Mouse (Mus musculus): ENCODE measurements around the gene Eml2. TPM values are rescaled to one million over a fixed set of nuclear protein-coding genes. Genes with fewer than 3 reads are reported as not detected.
"Not testable (repeated sequence)": the region's sequence is repeated elsewhere in the genome, so short reads cannot be mapped to it uniquely, and the experiment has no call there.

Gene Eml2
- polyA plus RNA-seq, 1 experiment from 2014 or later: 2.0 TPM

DNA sequence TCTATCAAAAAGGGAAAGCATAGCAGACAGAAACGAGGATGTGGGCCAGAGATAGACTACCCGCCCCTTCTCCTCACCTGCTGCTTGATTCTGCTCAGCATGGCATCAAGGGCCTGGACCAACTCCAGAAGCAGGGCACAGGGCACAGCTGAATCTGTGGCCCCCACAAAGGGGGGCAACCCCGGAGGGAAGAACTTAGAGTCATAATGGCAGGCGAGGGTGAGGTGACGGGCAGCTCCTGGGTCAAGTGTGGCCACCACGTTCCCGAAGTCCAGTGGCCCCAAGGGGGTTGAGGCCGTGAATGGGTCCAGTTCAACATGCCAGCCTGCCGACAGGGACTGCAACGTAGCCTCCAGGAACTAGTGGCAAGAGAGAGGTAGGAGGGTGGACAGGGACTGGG, 29.4 kb upstream of the Eml2 start:
- H3K4me3 ChIP-seq (ENCODE audit: low read depth, low read length): no peak overlapping the region
- 90% methylated on average over 10 of the region's 10 CpGs for WGBS

DNA sequence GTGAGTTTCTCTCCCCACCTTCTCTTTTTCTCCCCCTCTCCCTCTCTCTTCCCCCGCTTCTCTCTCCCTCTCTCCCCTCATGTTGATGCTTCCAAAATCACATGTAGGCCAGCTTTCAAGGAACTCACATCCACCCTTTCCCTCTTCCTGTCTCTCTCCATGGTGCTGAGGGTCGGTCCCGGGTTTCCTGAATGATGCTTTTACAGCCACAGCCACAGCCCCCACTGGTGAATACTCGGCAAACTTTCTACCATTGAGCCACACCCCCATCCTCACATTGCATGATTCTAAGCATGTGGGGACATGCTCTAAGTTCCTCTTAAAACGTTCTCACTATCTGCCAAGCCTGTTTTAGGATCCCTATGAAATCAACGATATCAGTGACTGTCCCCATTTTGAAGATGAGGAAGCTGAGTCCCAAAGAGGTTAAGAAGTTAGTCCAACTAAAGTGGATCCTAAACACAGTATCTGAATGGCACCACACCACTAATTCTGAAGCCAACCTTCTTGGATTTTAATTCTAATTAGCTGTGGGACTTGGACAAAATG, 28.6 kb upstream of the Eml2 start:
- Histone ChIP-seq H3K36me3 (ENCODE audit: control insufficient read depth, insufficient read depth, low read length) (no peaks in the 10 kb centered on the region; the same call in 1 of the 2 replicates), H3K9me3 (ENCODE audit: control insufficient read depth, low read length) (no peaks in the 10 kb centered on the region), H3K27ac (ENCODE audit: low read depth, low read length) (no peak overlapping the region), H3K4me2 (ENCODE audit: low read depth, low read length, severe bottlenecking) (peak overlapping the region; percentile 92; the same call in 1 of the 2 replicates), H3K9ac (ENCODE audit: low read length) (no peak overlapping the region; the same call in 1 of the 2 replicates), H3K27me3 (ENCODE audit: control insufficient read depth, insufficient read depth, low read length) (no peaks in the 10 kb centered on the region), H3K4me3 (ENCODE audit: low read depth, low read length) (no peak overlapping the region), H3K4me1 (replicated peaks; ENCODE audit: control insufficient read depth, insufficient read depth, low read length) (peaks cover 15% of the 10 kb centered on the region)
- DNase-seq (ENCODE audit: low spot score) (peak; percentile 45), ATAC-seq (replicated peaks; ENCODE audit: low FRiP score) (no peak)
- 60% methylated on average over 6 of the region's 6 CpGs for whole genome bisulfite sequencing

More for the DNA sequence above, 29.4 kb upstream of the Eml2 start:
- H3K4me2 ChIP-seq (ENCODE audit: low read depth, low read length, severe bottlenecking): no peak overlapping the region
- no peaks in the 10 kb centered on the region; the same call in 1 of the 2 replicates for H3K36me3 ChIP-seq (ENCODE audit: control insufficient read depth, insufficient read depth, low read length)
- H3K27ac ChIP-seq (ENCODE audit: low read depth, low read length): no peak overlapping the region
- ATAC-seq (replicated peaks; ENCODE audit: low FRiP score) (no peak), DNase-seq (ENCODE audit: low spot score) (no peak)
- H3K9me3 ChIP-seq (ENCODE audit: control insufficient read depth, low read length): no peaks in the 10 kb centered on the region
- H3K9ac ChIP-seq (ENCODE audit: low read length): no peak overlapping the region
- H3K4me1 ChIP-seq (replicated peaks; ENCODE audit: control insufficient read depth, insufficient read depth, low read length): peaks cover 15% of the 10 kb centered on the region
- H3K27me3 ChIP-seq (ENCODE audit: control insufficient read depth, insufficient read depth, low read length): no peaks in the 10 kb centered on the region

DNA sequence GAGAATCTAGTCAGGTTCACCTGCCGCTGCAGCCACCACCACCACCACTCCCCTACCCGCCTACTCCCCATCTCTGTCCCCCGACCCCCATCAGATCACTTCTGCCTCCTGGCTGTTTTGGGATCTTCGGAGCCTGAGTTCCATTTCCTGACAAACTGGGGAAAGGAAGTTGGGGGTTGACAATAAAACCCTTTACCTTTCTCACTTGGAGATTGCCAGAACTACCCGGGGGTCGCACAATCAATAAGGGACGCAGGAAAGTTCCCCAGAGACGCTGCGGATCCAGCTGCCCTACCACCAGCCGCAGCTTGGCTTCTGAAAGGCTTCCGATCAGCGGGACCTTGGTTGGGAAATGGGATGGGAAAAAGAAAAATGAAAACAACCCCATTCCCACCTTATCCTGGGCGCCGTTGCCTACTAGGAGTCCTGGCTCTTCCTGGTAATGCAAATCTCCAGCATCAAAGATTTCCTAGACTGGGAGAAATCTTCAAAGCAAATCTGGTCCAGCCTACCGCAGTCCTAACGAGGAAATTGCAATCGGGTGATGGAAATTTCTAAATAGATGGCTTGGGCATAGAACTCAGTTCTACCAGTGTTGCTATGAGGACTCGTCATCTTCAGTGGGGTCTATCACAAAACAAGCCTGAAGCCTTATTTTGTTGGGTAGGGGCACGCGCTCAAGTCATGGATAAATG, 27.9 kb upstream of the Eml2 start:
- 19% methylated on average over 20 of the region's 20 CpGs for WGBS
- ATAC-seq (replicated peaks; ENCODE audit: low FRiP score): no peak

DNA sequence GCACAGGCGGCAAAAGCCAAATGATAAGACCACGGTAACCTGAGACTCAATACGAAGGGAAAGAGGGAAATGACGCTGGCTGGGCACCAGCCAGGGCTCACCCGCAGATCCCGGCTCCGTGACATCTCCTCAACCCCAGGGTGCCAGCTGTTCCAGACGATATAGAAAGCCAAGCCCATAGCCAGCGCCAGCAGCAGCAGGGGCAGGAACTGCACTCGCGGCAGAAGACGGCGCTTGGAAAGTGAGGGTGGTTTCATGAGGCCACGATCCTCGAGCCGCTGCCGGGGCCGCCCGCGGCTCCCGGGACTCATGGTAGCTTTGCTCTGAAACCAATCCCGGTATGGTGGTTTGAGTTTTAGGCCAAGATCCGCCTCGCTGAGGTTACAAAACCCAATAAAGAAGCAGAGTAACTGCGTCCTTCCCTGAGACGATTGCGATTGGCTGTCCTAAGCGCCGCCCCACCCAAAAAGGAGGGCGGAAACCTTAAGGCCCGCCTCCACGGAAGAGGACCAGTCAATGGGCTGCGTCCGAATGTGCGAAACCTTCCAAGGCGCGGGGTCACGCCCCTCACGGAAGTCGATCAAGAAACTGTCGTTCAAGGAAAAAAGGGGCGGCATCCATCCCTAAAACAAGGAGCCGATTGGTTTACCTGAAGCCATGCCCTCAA, 27.2 kb upstream of the Eml2 start, which contains the start of gene Qpctl:
Gene Qpctl, minus strand, starts transcription at position 417 of the 667 bp plus-strand sequence.
- WGBS: under 1% methylated on average over 43 of the region's 43 CpGs
- H3K9ac ChIP-seq (ENCODE audit: low read length): peak within 1 kb of the TSS; percentile 66
- peak within 1 kb of the TSS; percentile 52 for H3K4me3 ChIP-seq (ENCODE audit: low read depth, low read length)
- peak; percentile 98 for ATAC-seq (replicated peaks; ENCODE audit: low FRiP score)
- H3K9me3 ChIP-seq (ENCODE audit: control insufficient read depth, low read length): no peaks in the 10 kb centered on the region
- peak; percentile 97 for DNase-seq (ENCODE audit: low spot score)
- H3K4me2 ChIP-seq (ENCODE audit: low read depth, low read length, severe bottlenecking): peak within 1 kb of the TSS; percentile 92
- H3K27me3 ChIP-seq (ENCODE audit: control insufficient read depth, insufficient read depth, low read length): no peaks in the 10 kb centered on the region
- peaks cover 15% of the 10 kb centered on the region for H3K4me1 ChIP-seq (replicated peaks; ENCODE audit: control insufficient read depth, insufficient read depth, low read length)
- peak within 1 kb of the TSS; percentile 76; the same call in 1 of the 2 replicates for H3K27ac ChIP-seq (ENCODE audit: low read depth, low read length)
- no peaks in the 10 kb centered on the region; the same call in 1 of the 2 replicates for H3K36me3 ChIP-seq (ENCODE audit: control insufficient read depth, insufficient read depth, low read length)

More for the DNA sequence above, 27.9 kb upstream of the Eml2 start:
- Histone ChIP-seq H3K9ac (ENCODE audit: low read length) (peak overlapping the region; percentile 66), H3K4me3 (ENCODE audit: low read depth, low read length) (peak overlapping the region; percentile 52), H3K4me2 (ENCODE audit: low read depth, low read length, severe bottlenecking) (peak overlapping the region; percentile 92), H3K4me1 (replicated peaks; ENCODE audit: control insufficient read depth, insufficient read depth, low read length) (peaks cover 15% of the 10 kb centered on the region), H3K36me3 (ENCODE audit: control insufficient read depth, insufficient read depth, low read length) (no peaks in the 10 kb centered on the region; the same call in 1 of the 2 replicates), H3K27me3 (ENCODE audit: control insufficient read depth, insufficient read depth, low read length) (no peaks in the 10 kb centered on the region), H3K9me3 (ENCODE audit: control insufficient read depth, low read length) (no peaks in the 10 kb centered on the region), H3K27ac (ENCODE audit: low read depth, low read length) (no peak overlapping the region)
- DNase-seq (ENCODE audit: low spot score): peak; percentile 49

DNA sequence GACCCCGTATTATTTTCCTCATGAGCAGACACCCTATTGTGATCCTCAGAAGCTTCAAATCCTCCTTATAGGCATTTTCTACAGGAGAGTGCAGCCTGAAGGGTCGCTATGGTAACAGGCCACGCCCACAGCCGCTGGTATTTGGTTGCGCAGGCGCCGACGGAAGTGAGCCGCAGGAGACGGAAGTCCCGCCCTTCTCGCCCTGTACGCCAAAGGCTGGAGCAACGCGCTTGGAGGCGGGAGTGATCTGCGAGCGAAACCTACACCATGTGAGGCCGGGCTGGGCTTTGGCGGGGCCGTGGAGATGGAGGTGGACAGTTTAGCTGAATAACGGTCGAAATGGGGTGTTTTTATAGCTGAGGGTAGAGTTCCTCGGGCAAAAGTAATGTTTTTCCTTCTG, 26.6 kb upstream of the Eml2 start, which contains the start of gene Snrpd2:
Gene Snrpd2, plus strand, starts transcription at position 97 of the 400 bp plus-strand sequence.
- peak; percentile 97 for DNase-seq (ENCODE audit: low spot score)
- no peaks in the 10 kb centered on the region for H3K9me3 ChIP-seq (ENCODE audit: control insufficient read depth, low read length)
- H3K4me1 ChIP-seq (replicated peaks; ENCODE audit: control insufficient read depth, insufficient read depth, low read length): peaks cover 15% of the 10 kb centered on the region
- peak within 1 kb of the TSS; percentile 66 for H3K9ac ChIP-seq (ENCODE audit: low read length)
- H3K27ac ChIP-seq (ENCODE audit: low read depth, low read length): peak within 1 kb of the TSS; percentile 76; the same call in 1 of the 2 replicates
- under 1% methylated on average over 24 of the region's 24 CpGs for WGBS
- H3K27me3 ChIP-seq (ENCODE audit: control insufficient read depth, insufficient read depth, low read length): no peaks in the 10 kb centered on the region
- H3K36me3 ChIP-seq (ENCODE audit: control insufficient read depth, insufficient read depth, low read length): no peaks in the 10 kb centered on the region; the same call in 1 of the 2 replicates
- H3K4me3 ChIP-seq (ENCODE audit: low read depth, low read length): peak within 1 kb of the TSS; percentile 52
- ATAC-seq (replicated peaks; ENCODE audit: low FRiP score): peak; percentile 93
- H3K4me2 ChIP-seq (ENCODE audit: low read depth, low read length, severe bottlenecking): peak within 1 kb of the TSS; percentile 92

DNA sequence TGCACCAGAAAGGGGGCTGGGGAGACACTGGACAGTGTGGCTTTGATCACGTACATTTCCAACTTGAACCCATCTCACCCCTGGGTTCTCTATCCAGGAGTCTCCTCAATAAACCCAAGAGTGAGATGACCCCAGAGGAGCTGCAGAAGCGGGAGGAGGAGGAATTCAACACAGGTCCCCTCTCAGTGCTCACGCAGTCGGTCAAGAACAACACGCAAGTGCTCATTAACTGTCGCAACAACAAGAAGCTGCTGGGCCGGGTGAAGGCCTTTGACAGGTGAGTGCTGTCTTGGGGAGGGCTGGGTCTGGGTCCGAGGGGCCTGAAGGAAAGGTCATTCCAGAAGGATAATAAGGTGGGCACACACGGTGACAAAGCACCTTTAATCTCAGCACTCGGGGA, 25.1 kb upstream of the Eml2 start:
- H3K4me1 ChIP-seq (replicated peaks; ENCODE audit: control insufficient read depth, insufficient read depth, low read length): peaks cover 15% of the 10 kb centered on the region
- 88% methylated on average over 10 of the region's 10 CpGs for WGBS
- not testable (repeated sequence) for DNase-seq (ENCODE audit: low spot score); H3K9ac ChIP-seq (ENCODE audit: low read length); H3K27ac ChIP-seq (ENCODE audit: low read depth, low read length); H3K4me3 ChIP-seq (ENCODE audit: low read depth, low read length); H3K27me3 ChIP-seq (ENCODE audit: control insufficient read depth, insufficient read depth, low read length); H3K36me3 ChIP-seq (ENCODE audit: control insufficient read depth, insufficient read depth, low read length); H3K9me3 ChIP-seq (ENCODE audit: control insufficient read depth, low read length); ATAC-seq (replicated peaks; ENCODE audit: low FRiP score); H3K4me2 ChIP-seq (ENCODE audit: low read depth, low read length, severe bottlenecking)

DNA sequence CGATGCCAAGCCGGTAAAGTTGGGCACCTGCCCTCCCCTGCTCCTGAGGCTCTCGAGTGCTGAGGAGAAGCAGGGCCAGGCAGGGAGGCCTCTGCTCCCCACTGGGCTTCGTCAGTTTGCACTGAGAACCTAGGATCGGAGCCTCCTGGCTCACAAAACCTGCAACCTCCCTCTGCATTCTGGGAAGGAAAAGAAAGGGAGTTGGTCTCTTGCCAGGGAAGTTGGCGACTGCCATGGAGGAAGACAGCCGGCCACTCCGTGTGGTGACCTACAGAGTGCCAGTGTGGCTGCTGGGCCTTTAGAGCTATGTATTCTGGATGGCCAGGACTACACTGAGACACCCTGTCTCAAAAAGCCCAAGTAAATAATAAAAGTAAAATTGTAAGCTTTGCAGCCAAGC, 21.4 kb upstream of the Eml2 start:
- Histone ChIP-seq H3K4me1 (replicated peaks; ENCODE audit: control insufficient read depth, insufficient read depth, low read length) (peaks cover 8% of the 10 kb centered on the region), H3K36me3 (ENCODE audit: control insufficient read depth, insufficient read depth, low read length) (no peaks in the 10 kb centered on the region; the same call in 1 of the 2 replicates), H3K27ac (ENCODE audit: low read depth, low read length) (no peak overlapping the region), H3K9ac (ENCODE audit: low read length) (no peak overlapping the region), H3K4me3 (ENCODE audit: low read depth, low read length) (no peak overlapping the region), H3K27me3 (ENCODE audit: control insufficient read depth, insufficient read depth, low read length) (peaks cover 10% of the 10 kb centered on the region), H3K4me2 (ENCODE audit: low read depth, low read length, severe bottlenecking) (no peak overlapping the region), H3K9me3 (ENCODE audit: control insufficient read depth, low read length) (no peaks in the 10 kb centered on the region)
- DNase-seq (ENCODE audit: low spot score) (no peak), ATAC-seq (replicated peaks; ENCODE audit: low FRiP score) (no peak)
- 87% methylated on average over 8 of the region's 8 CpGs for WGBS

DNA sequence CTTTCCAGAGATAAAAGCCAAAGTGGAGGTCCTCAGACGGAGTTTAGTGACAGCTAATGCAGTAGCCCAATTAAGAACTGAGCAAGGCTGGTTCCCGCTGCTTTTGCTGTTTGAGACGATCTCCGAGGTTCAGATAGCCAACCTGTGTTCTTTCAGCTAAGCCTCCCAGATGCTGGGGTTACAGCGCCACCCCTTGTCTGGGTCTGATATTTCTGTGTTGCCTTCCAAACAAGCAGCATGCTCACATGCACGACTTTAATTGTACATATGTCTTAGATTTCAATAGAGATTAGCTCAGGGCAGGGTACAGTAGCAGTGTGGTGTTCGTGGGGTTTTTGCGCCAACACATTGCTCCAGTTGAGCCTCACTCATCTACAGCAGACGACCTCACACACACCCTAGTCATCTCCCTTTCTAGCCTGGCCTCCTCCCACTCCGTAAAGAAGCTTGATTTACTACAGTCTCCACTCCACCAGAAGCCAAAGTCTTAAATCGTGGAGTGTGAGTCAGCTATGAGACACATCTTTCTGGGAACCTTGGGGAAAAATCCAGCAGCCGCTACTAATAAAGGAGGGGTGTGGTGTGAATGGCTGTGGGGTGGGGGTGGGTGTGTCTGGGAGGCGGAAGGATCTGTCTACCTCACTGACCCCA, 20.3 kb upstream of the Eml2 start:
- DNase-seq (ENCODE audit: low spot score) (no peak), ATAC-seq (replicated peaks; ENCODE audit: low FRiP score) (no peak)
- Histone ChIP-seq H3K27me3 (ENCODE audit: control insufficient read depth, insufficient read depth, low read length) (peaks cover 13% of the 10 kb centered on the region), H3K9ac (ENCODE audit: low read length) (no peak overlapping the region), H3K4me2 (ENCODE audit: low read depth, low read length, severe bottlenecking) (no peak overlapping the region), H3K27ac (ENCODE audit: low read depth, low read length) (no peak overlapping the region), H3K9me3 (ENCODE audit: control insufficient read depth, low read length) (no peaks in the 10 kb centered on the region), H3K4me3 (ENCODE audit: low read depth, low read length) (no peak overlapping the region), H3K4me1 (replicated peaks; ENCODE audit: control insufficient read depth, insufficient read depth, low read length) (peaks cover 8% of the 10 kb centered on the region; the same call in 1 of the 2 replicates), H3K36me3 (ENCODE audit: control insufficient read depth, insufficient read depth, low read length) (no peaks in the 10 kb centered on the region; the same call in 1 of the 2 replicates)
- WGBS: 59% methylated on average over 13 of the region's 13 CpGs

All from forebrain, embryonic 11.5 days (tissue).